Mouse (Mus musculus) neural tube, embryonic 12.5 days (tissue): ENCODE data around the gene Specc1. TPM values are rescaled to one million over a fixed set of nuclear protein-coding genes. Genes with fewer than 3 reads are reported as not detected.
A peak's percentile ranks its signal among the peaks of the same experiment; 100 is the strongest.

ENCODE experiments used
- ATAC-seq: fragments of 200-750 bp; cut with Nextera tagmentation; 2 replicates; pipeline ENCODE4 v1.8.0; 2017; ENCODE audit warnings: low read depth, mild to moderate bottlenecking, moderate TSS enrichment, moderate library complexity; ENCODE audit not compliant: low FRiP score
- H3K27ac ChIP-seq: fragments of 300-500 bp; sonication (generic); 2 replicates; pipeline ENCODE4 v1.5.1; 2016
- H3K27me3 ChIP-seq: fragments of 300-500 bp; sonication (generic); replicated peaks from 2 replicates; pipeline ENCODE4 v1.6.1; 2016; ENCODE audit warnings: mild to moderate bottlenecking
- H3K36me3 ChIP-seq: fragments of 300-500 bp; sonication (generic); 2 replicates; pipeline ENCODE4 v1.6.1; 2016; ENCODE audit warnings: mild to moderate bottlenecking
- H3K4me1 ChIP-seq: fragments of 300-500 bp; sonication (generic); 2 replicates; pipeline ENCODE4 v1.6.1; 2016
- H3K4me2 ChIP-seq: fragments of 300-500 bp; sonication (generic); replicated peaks from 2 replicates; pipeline ENCODE4 v1.6.1; 2016; ENCODE audit warnings: mild to moderate bottlenecking
- H3K4me3 ChIP-seq: fragments of 300-500 bp; sonication (generic); 2 replicates; pipeline ENCODE4 v1.5.1; 2016
- H3K9ac ChIP-seq: fragments of 300-500 bp; sonication (generic); 2 replicates; pipeline ENCODE4 v1.6.1; 2016; ENCODE audit warnings: mild to moderate bottlenecking
- H3K9me3 ChIP-seq: fragments of 300-500 bp; sonication (generic); 2 replicates; pipeline ENCODE4 v1.6.1; 2016; ENCODE audit warnings: mild to moderate bottlenecking
- WGBS: fragments of 180-500 bp; shearing (Covaris S2); methylation state at CpG from one replicate; pipeline ENCODE4 v1.1.7; 2016; 5-methylcytosine and 5-hydroxymethylcytosine counted together
- polyA plus RNA-seq: library from polyadenylated mRNA; unstranded; fragments of >200 nt; fragmentation: Nextera tagmentation; extraction: Ambion mirVana; gene quantifications from 2 replicates; pipeline ENCODE4 v1.2.1, GENCODE M21; 2016

Specc1 gene
- 14.1 and 16.6 TPM in 2 replicates for polyA plus RNA-seq

GRCm38 (mm10) chr11:61956572-61957295, at the start of gene Specc1:
Gene Specc1, plus strand, starts transcription at chr11:61956763.
- Histone ChIP-seq H3K27ac (no peak within 1 kb of the TSS), H3K9ac (peak within 1 kb of the TSS; percentile 61), H3K4me1 (peaks cover 5% of the 10 kb centered on the region; the same call in 1 of the 2 replicates), H3K9me3 (no peaks in the 10 kb centered on the region), H3K4me2 (peak within 1 kb of the TSS; percentile 100), H3K27me3 (peaks cover 18% of the 10 kb centered on the region), H3K36me3 (no peaks in the 10 kb centered on the region), H3K4me3 (peak within 1 kb of the TSS; percentile 63)
- WGBS, result under 1% methylated on average over 58 of the region's 58 CpGs
- peak; percentile 92 for ATAC-seq

DNA sequence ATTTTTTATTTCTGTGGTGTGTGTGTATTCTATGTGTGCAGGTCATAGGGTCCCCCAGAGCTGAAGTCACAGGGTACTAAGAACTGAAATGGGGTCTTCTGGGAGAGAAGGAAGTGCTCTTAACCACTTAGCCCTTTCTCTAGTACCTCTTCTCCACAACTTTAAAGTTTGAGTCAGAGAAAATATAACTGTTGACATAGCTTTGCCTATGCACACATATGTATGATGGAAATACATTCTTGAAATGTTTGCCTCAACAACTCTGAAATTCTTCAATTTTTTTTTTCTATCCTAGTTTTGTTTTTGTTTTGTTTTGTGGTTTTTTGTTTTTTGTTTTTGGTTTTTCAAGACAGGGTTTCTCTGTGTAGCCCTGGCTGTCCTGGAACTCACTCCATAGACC, 48.2 kb upstream of the Specc1 start:
- Histone ChIP-seq H3K36me3 (peaks cover 50% of the 10 kb centered on the region), H3K27me3 (no peaks in the 10 kb centered on the region), H3K27ac (no peak overlapping the region), H3K9me3 (no peaks in the 10 kb centered on the region), H3K4me3 (no peak overlapping the region), H3K4me1 (no peaks in the 10 kb centered on the region), H3K9ac (no peak overlapping the region), H3K4me2 (no peak overlapping the region)
- ATAC-seq, result no peak

DNA sequence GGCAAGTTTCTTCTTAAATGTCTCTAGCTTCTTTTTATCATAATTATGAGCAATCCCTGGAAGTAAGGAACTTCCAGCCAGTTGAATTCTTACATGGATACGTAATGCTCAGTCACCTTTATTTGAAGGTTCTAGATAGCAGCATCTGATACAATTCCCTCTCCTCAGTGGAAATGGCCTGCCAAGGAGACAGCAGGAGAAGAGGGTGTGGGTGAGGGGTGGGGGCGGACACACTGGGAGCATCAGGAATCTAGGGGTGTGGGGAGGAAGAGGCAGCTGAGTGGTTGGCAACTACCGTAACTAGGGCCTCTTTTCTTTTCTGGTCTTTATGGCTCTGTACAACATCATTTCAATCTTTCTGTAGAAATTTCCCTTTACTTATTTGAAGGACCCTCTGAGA, 36.9 kb upstream of the Specc1 start:
- Histone ChIP-seq H3K4me2 (no peak overlapping the region), H3K36me3 (peaks cover 26% of the 10 kb centered on the region), H3K27me3 (no peaks in the 10 kb centered on the region), H3K4me3 (no peak overlapping the region), H3K27ac (no peak overlapping the region), H3K9me3 (no peaks in the 10 kb centered on the region), H3K4me1 (no peaks in the 10 kb centered on the region), H3K9ac (no peak overlapping the region)
- ATAC-seq, result no peak
- WGBS, result 94% methylated on average over 3 of the region's 3 CpGs

GRCm38 (mm10) chr11:61923309-61923708, 33.3 kb upstream of the Specc1 start:
- 85% methylated on average over 1 of the region's 1 CpGs for WGBS
- Histone ChIP-seq H3K36me3 (peaks cover 4% of the 10 kb centered on the region; the same call in 1 of the 2 replicates), H3K4me2 (no peak overlapping the region), H3K27ac (no peak overlapping the region), H3K4me3 (no peak overlapping the region), H3K9ac (no peak overlapping the region), H3K4me1 (peaks cover 3% of the 10 kb centered on the region; the same call in 1 of the 2 replicates), H3K9me3 (no peaks in the 10 kb centered on the region), H3K27me3 (no peaks in the 10 kb centered on the region)
- ATAC-seq, result no peak

DNA sequence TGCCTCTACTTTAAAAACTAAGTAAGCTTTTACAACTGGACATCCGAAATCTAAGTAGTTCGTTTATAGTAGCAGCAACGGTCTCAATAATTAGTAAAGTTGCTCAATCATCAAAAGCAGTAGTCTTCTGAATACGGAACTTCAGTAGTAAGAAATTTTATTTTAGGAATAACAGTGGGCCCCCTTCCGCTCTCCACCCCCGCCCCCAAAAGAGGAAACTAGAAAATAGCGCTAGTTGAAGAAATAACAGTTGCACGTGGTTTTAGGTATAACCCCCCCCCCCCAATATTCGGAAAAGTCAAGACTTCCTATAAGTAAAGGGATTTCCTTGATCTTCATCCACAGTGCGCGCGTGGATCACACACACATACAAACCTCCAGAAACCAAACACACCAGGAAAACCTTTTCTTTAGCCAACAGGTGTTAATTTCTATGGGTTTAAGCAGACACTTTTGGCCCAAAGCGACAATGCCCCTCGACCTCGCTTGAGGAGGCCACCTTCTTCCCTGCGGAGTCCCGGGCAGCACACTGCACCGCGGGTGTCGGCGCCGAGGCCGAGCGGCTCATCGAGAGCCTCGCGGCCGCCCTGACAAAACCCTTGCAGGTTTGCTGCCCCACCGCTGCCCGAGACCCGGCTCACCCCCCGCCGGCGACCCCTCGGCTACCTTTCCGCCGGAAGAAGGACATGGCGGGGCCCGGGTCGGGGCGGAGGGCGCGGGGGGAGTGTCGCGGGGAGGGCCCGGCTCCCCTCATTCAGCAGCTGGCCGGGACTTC, 27.1 kb upstream of the Specc1 start:
- no peak; the same call in none of the 2 replicates for ATAC-seq
- Histone ChIP-seq H3K36me3 (no peaks in the 10 kb centered on the region), H3K4me3 (peak overlapping the region; percentile 87), H3K4me1 (peaks cover 14% of the 10 kb centered on the region), H3K4me2 (peak overlapping the region; percentile 61), H3K27ac (peak overlapping the region; percentile 89), H3K9ac (peak overlapping the region; percentile 88), H3K27me3 (no peaks in the 10 kb centered on the region), H3K9me3 (no peaks in the 10 kb centered on the region)
- WGBS, result 2% methylated on average over 47 of the region's 47 CpGs

DNA sequence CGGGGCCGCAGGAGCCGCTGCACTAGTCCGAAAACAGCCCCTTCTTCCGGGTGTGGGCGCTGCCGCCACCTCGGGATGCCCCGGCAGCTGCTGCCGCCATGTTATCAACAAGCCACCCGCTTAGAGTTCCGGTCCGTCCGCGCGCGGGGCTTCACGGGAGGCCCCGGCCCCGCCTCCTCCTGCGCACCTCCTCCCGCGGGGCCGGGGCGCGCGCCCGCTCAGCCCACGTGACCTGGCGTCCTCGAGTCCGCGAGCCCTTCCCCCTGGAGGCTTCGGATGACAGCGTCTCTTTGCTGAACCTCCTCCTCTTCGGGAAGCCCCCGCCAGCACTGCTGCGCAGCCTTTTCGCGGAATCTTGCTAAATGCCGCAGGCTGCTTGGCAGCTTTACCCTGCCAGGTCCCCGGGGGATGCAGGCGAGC, 26.5 kb upstream of the Specc1 start, which contains the start of gene Akap10:
Akap10 (minus strand) TSS at position 155 of the 420 bp plus-strand sequence.
- peak within 1 kb of the TSS; percentile 61 for H3K4me2 ChIP-seq
- peak within 1 kb of the TSS; percentile 89 for H3K27ac ChIP-seq
- peaks cover 14% of the 10 kb centered on the region for H3K4me1 ChIP-seq
- H3K4me3 ChIP-seq, result peak within 1 kb of the TSS; percentile 87
- H3K9me3 ChIP-seq, result no peaks in the 10 kb centered on the region
- peak within 1 kb of the TSS; percentile 88 for H3K9ac ChIP-seq
- no peaks in the 10 kb centered on the region for H3K27me3 ChIP-seq
- ATAC-seq, result peak; percentile 93
- H3K36me3 ChIP-seq, result no peaks in the 10 kb centered on the region
- 0% methylated on average over 43 of the region's 43 CpGs for WGBS

- H3K36me3 ChIP-seq, result no peaks in the 10 kb centered on the region
- H3K9ac ChIP-seq, result peak overlapping the region; percentile 88
- H3K9me3 ChIP-seq, result no peaks in the 10 kb centered on the region
- no peaks in the 10 kb centered on the region for H3K27me3 ChIP-seq
- peaks cover 14% of the 10 kb centered on the region for H3K4me1 ChIP-seq
- ATAC-seq, result no peak; the same call in 1 of the 2 replicates
- peak overlapping the region; percentile 89 for H3K27ac ChIP-seq
- H3K4me3 ChIP-seq, result peak overlapping the region; percentile 87
- peak overlapping the region; percentile 61 for H3K4me2 ChIP-seq
- 22% methylated on average over 11 of the region's 11 CpGs for WGBS
These were observed 25.6 kb upstream of the Specc1 start for GRCm38 (mm10) chr11:61930640-61931586.

DNA sequence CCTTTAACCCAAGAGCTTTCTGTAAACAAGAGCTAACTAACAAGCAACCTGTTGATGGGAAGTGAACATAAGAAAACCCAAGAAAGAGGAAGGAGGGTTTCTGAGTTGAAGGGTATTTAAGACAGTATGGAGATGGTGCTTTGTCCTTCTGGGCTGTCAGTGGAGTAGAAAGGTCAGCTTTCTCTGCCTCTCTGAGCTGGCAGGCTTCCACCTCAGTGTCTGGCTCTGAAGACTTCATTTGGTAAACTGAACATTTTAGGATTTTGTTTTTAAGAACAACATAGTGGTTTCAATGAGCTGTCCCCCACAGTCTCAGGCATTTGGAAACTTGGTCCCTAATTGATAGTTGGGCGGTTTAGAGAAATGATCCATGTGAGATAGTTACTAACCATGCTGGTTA, 18.8 kb upstream of the Specc1 start:
- Histone ChIP-seq H3K4me1 (no peaks in the 10 kb centered on the region), H3K36me3 (no peaks in the 10 kb centered on the region), H3K27me3 (no peaks in the 10 kb centered on the region), H3K9ac (no peak overlapping the region), H3K4me2 (no peak overlapping the region), H3K9me3 (no peaks in the 10 kb centered on the region), H3K4me3 (no peak overlapping the region), H3K27ac (no peak overlapping the region)
- ATAC-seq, result no peak
- 91% methylated on average over 1 of the region's 1 CpGs for WGBS

GRCm38 (mm10) chr11:61942903-61943302, 13.7 kb upstream of the Specc1 start:
- Histone ChIP-seq H3K4me2 (no peak overlapping the region), H3K9ac (no peak overlapping the region), H3K9me3 (no peaks in the 10 kb centered on the region), H3K27me3 (no peaks in the 10 kb centered on the region), H3K4me3 (no peak overlapping the region), H3K27ac (no peak overlapping the region), H3K4me1 (no peaks in the 10 kb centered on the region), H3K36me3 (no peaks in the 10 kb centered on the region)
- WGBS, result 93% methylated on average over 2 of the region's 2 CpGs
- ATAC-seq, result no peak

DNA sequence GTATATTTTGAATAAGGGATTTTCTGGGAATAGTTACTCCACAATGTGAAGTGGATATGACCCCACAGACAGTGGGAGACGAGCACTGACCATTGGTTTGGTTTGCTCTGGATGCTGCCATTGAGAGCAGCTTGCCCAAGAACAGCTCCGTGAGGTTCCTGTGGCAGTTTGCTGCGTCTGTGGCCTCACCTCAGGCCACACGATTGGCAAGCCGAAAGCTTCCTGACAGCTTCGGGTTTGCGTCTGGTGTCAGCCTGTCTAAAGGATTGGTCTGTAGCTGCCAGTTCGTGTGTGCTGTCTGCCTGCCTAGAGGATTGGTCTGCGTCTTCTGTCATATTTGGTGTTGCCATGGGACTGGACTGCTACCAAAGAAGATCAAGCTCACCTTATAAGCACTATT, 12.1 kb upstream of the Specc1 start:
- H3K27ac ChIP-seq, result no peak overlapping the region
- no peak overlapping the region for H3K9ac ChIP-seq
- H3K4me3 ChIP-seq, result no peak overlapping the region
- no peak overlapping the region for H3K4me2 ChIP-seq
- no peaks in the 10 kb centered on the region for H3K27me3 ChIP-seq
- ATAC-seq, result no peak
- WGBS, result 84% methylated on average over 9 of the region's 9 CpGs
- H3K36me3 ChIP-seq, result no peaks in the 10 kb centered on the region
- no peaks in the 10 kb centered on the region for H3K4me1 ChIP-seq
- no peaks in the 10 kb centered on the region for H3K9me3 ChIP-seq

- Histone ChIP-seq H3K4me3 (no peak overlapping the region), H3K27ac (no peak overlapping the region), H3K9me3 (no peaks in the 10 kb centered on the region), H3K4me2 (no peak overlapping the region), H3K9ac (no peak overlapping the region), H3K36me3 (no peaks in the 10 kb centered on the region), H3K4me1 (no peaks in the 10 kb centered on the region), H3K27me3 (no peaks in the 10 kb centered on the region)
- no peak for ATAC-seq
- WGBS, result 95% methylated on average over 4 of the region's 4 CpGs
These were observed 10.0 kb upstream of the Specc1 start for GRCm38 (mm10) chr11:61946608-61947007.
